Mouse (Mus musculus) urinary bladder, postnatal 10 days (tissue): ENCODE data around the gene Cask.

ENCODE experiments used
- DNase-seq: peaks from one replicate; pipeline ENCODE4 v3.0.0; 2022; ENCODE audit warnings: low spot score

Gene Cask

GRCm38 (mm10) chrX:13631599-13632283 lies 219.4 kb downstream of the Cask start, which contains the start of gene Gpr34:
Gpr34 (plus strand) TSS chrX:13632089.
- no peak for DNase-seq

GRCm38 (mm10) chrX:13622654-13623053 lies 228.5 kb downstream of the Cask start:
- DNase-seq = no peak

- DNase-seq = no peak
Measured at GRCm38 (mm10) chrX:13621473-13621872, 229.7 kb downstream of the Cask start.

DNA sequence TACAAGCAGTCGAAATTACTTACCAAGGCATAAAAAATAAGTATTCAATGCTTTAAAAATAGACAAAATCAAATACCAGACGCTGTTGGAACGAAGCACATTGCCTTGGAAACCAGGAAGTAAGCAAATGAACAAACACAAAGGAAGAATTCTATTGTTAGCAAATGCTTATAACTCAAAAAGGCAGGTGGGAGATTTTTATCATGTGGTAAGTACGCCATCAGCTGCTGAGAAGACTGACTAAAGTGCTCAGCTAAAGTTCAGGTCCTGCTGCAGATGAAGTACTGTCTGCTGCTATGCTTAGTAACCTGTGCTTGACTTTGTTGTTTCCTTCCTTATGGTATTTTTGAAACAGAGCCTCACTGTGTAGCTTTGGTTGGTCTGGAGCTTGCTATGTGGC lies 232.7 kb downstream of the Cask start:
- no peak for DNase-seq

DNA sequence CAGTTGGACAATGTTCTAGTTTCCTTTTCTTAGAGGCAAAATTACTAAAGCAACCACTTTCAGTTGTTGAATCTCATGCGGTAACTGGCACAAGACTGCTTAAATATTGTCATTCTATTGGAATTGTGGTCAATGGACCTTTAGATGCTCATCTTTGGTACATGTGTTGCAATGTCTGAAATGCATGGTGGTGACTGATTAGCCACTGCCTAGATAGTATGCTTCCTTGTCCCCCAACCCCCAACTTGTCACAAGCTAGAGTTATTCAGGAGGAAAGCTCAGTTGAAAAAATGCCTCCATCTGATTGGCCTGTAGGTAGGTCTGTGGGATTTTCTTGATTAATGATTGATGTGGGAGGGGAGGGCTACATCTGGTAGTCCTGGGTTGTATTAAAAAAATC lies 233.9 kb downstream of the Cask start:
- DNase-seq = no peak

DNA sequence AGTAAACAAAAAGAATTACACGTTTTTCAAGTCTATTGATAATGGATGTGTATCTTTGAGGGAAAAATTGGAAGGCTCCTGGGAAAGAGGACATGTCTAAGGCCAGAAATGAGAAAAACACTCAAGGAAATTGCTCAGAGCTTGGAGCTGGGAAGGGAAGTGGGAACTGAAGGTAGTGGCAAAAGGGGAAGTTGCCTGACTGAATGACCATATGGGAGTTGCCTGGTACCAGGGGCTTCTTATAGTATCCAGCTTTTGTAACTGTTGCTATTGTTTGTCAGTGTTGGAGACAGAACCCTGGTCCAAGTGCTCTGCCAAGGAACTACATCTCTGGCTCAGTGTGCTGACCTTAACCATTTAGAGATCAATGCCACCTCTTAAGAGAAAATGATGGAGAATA lies 234.4 kb downstream of the Cask start:
- no peak for DNase-seq

DNA sequence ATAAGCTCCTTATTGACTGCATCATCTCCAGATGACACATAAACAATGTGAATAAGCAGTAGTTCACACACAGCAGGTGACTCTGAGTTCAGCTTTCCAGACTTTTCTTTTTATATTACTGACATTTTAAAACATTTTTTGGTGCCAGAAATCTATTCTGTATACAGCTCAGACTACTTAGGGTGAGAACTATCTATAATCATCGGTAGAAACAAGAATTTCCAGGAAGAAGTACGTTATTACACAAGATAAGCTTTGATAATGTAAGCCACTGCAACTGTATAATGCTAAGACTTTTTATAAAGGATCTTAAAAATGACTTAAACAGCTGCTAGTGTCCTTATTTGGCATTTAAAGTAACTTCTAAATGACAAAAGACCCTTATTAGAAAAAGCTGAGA lies 239.1 kb downstream of the Cask start:
- no peak for DNase-seq

GRCm38 (mm10) chrX:13611114-13611513 lies 240.1 kb downstream of the Cask start:
- DNase-seq = no peak

GRCm38 (mm10) chrX:13607752-13608151 lies 243.4 kb downstream of the Cask start:
- no peak for DNase-seq

DNA sequence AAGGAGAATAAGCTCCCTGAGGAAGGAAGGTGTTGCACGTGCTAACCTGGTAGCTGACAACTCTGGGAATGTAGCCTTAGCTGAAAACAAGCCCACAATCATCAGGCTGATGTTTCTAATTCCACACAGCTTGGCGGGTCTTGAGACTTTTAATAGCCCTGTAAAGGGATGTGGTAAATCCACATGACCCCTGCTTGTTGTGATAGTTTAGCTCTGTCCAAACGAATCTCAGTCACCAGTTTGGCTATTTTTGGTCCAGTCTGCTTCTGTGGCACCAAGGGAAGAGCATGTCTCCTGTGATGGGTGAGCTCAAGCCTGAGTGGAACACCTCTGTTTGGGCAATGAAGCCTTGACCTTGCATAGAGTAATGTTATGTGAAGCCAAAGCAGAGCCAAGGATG lies 244.4 kb downstream of the Cask start:
- no peak for DNase-seq

DNA sequence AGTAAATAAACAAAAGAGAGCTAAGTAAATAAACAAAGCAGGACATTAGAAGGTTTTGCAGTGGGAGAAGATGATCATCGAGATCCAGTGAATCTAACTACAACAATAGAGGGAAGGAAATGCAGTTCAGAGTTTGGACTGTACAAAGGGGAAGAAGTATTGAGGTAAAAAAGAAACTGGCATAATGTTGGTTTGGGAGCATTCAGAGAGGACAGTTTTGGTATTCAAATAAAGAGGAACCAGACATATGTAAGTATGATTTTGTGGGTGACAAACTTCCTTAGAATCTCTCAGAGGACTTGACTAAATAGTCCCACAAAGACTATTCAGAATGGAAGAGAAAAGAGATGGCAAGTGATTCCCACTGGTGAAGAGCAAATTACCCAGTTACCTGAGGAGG lies 251.2 kb downstream of the Cask start:
- DNase-seq = no peak

DNA sequence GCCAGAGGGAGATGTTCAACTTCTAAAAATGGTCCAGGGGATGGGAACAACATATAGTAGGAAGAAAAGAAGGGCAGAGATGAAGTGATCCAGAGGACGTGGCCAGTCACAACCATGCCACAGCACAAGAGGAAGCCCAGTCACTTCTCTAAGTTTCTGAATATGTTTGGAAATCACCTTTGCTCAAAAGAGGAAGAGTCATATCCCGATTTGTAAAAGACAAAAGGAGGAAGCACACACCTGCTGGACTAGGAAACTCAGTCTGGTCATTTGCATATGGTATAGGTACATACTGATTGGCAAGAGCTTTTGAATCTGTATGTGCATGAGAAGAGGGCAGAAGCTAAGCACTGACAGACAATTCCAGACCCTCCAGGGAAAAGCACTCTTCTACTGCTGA lies 251.8 kb downstream of the Cask start:
- no peak for DNase-seq

GRCm38 (mm10) chrX:13577647-13578046 lies 273.5 kb downstream of the Cask start:
- no peak for DNase-seq

DNA sequence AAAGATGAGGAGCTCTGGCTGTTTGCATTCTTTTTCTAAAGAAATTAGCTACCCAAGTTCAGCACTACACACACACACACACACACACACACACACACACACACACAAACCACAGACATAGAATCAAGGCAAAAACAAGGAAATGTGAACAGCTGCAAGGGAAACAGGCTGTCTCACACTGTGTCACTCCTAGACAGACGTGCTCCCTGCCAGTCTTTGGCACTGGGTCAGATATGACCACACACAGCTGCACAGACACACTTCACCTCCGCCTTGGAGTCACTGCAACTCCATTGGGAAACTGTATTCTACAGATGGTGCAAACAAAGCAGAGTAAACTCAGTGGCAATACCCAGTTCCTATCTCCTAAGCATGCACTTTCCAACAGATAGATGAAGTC lies 274.6 kb downstream of the Cask start:
- DNase-seq = no peak

DNA sequence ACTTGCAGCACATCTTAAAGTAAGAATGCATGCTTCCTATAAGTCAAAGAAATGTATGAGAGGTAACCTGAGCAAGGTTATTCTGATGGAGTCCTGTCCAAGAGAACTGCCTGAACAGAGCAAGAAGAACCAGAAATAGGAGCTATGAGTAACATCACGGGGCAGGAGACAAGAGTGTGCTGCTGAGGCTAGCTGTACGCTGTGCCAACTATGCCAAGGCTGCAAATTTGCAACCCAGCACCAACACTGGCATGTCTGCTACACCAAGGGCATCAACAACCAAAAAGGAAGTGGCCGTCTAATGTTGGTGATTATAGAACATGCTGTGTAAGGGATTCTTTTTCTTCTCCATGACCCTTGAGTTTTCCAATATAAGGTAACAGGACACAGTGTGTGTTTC lies 276.3 kb downstream of the Cask start:
- DNase-seq = no peak

DNA sequence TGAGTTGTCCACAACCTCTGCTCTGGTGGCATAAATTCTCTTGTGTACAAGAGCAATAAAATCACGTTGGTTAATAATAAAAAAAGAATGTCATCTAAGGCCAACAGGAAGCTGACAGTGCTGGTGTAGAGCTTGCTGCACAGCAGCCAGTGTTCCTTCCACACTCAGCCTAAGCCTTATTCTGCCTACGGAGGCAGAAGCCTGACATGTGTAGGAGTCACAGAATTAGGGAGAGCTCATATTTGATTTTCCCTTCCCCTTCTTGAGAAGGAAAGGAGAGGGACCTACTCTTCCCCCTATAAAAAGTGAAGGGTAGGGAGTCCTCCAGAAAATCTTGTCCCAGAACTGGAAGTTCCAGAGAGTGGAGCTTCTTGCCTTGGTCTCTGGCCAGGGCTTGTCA lies 276.9 kb downstream of the Cask start:
- DNase-seq = no peak

GRCm38 (mm10) chrX:13554504-13554903 lies 296.7 kb downstream of the Cask start:
- DNase-seq = no peak

DNA sequence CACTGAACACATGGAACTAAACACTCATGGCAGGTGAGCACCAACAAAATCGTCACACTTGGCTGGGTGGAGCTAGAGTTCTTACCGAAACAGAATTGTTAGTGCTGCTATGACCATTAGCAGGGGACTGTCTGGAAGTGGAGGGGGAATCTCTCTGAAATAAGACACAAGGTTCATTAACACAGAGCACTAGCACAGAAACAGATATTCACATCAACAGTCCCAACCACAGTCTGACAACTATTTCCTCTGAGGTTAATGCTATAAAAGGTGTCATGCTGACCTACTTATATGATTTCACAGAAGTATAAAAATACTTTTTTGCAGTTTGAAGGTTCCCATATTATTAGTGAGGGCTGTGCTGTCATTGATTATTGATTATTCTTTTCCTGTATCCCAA lies 298.9 kb downstream of the Cask start:
- no peak for DNase-seq

DNA sequence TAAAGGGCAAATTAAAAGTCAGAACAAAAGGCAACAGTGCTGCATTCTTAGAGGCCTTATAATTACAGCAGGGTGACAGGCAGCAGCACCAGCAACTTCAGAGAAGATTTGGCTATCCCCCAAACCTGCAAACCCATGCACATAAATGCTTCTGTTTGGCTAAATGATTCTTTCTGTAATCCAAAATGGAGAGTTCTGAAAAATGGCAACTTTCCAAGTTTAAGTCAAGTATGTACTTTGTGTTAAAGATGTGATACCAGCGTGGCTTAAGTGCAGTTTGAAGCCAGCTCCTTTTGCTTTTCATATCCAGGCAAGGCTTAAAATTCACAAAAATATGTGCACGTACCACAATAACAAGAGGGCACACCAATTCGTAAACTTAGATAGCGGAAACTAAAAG lies 299.6 kb downstream of the Cask start:
- DNase-seq = no peak

GRCm38 (mm10) chrX:13549100-13549499 lies 302.1 kb downstream of the Cask start:
- no peak for DNase-seq

DNA sequence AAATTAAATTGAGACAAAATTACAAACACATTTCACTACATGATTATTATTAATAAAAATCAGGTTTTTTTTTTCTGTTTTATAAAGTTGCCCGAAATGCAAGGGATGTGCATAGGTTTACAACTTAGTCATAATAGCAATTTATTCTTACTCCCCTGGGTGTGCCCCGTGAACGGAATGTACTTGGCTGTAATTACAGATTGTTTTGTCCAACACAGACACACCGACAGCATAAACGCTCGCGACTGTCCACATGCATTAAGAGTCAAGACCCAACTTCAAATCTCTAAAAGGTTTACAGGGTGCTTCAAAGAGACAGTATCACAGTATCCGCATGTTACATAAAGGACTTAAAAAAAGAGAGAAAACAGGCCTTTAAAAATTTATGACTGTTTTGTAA lies 329.9 kb downstream of the Cask start:
- no peak for DNase-seq

DNA sequence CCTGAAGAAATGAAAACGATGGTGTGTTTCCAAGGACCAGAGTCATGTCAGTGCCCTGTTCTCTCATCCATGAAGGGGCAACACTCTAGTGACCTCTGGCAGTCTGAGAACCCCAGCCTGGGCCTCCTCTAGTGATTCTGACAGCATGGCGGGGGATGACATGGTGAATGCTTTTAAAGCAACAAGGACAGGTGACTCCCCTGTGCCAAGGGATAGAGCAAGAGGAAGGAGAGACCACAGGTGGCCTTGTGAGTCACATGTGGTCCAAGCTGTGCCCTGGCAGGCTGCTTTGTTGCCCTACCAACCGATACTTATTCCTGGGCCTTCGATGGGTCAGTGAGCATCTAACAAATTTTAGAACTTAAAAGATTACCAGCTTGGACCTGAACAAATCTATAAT lies 330.6 kb downstream of the Cask start:
- DNase-seq = no peak

DNA sequence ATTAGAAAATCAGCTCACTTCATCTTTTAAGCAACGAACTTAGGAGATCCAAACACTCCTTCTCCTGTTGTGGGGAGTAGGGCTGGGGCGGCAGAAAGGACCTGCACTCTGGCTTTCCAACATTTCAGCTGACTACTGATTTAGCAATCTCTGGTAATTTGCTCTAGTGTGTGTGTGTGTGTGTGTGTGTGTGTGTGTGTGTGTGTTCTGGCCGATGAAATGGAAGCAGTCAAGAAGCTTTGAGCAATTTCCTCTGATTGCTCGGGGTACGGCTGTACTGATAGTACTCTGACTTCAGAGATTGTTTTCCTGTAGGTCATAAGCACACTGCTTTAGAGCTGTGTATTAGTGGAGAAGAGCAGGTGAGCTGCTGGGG lies 331.8 kb downstream of the Cask start:
- DNase-seq = no peak

GRCm38 (mm10) chrX:13518781-13519407 lies 332.3 kb downstream of the Cask start:
- DNase-seq = no peak
